Mouse (Mus musculus) kidney, postnatal 25 days (tissue): ENCODE results near the gene Bcr.
"Not testable (repeated sequence)": the region's sequence is repeated elsewhere in the genome, so short reads cannot be mapped to it uniquely, and the experiment has no call there.

ENCODE experiments used
- DNase-seq, 2 experiments: peaks; one replicate each; pipeline ENCODE4 v3.0.0; 2021; ENCODE audit warnings: mixed read lengths in 2 of 2

Gene Bcr

GRCm38 (mm10) chr10:75060217-75060842, at the start of gene Bcr:
Gene Bcr (plus strand): TSS chr10:75060592.
- peak; percentile 85 to 92 for DNase-seq

GRCm38 (mm10) chr10:75010704-75011103, 49.7 kb upstream of the Bcr start:
- DNase-seq, result no peak

- no peak for DNase-seq
These were observed 44.9 kb upstream of the Bcr start for GRCm38 (mm10) chr10:75015465-75015864.

DNA sequence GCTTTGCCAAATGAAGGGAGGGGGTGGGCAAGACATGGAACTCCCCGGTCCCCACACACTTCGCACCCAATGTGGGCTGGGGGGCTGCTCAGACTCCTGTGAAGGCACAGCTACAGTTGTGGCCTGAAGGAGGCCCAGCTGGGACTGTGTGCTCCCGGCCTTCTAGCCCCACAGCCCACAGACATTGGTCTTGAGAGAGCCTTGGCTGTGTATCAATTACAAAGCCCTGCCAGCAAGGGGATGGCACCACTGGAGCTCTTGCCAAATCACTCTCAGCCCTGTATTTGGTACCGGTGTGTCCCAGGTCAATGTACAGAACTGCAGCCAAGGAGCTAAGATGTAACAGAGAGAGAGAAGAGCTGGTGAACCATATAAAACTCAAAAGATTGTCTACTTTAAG, 43.9 kb upstream of the Bcr start:
- DNase-seq, result no peak

DNA sequence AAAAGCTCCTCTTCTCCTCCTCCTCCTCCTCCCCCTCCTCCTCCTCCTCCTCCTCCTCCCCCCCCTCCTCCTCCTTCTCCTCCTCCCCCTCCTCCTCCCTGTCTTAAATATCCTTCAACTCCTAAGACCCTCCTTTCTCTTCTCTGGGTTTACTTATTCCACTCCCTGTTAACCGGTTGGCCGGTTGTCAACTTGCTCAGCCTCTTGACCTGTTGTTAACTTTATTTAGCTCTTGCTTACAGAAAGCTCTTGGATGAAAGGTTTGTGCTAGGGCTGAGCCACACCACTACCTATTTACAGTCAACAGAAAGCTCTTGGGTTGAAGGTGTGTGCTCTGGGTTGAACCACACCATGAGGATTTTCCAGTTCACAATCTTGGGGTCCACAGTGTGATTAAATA, 40.1 kb upstream of the Bcr start:
- no peak for DNase-seq

- peak; percentile 65 to 85 for DNase-seq
These were observed 39.3 kb upstream of the Bcr start for GRCm38 (mm10) chr10:75021138-75021537.

DNA sequence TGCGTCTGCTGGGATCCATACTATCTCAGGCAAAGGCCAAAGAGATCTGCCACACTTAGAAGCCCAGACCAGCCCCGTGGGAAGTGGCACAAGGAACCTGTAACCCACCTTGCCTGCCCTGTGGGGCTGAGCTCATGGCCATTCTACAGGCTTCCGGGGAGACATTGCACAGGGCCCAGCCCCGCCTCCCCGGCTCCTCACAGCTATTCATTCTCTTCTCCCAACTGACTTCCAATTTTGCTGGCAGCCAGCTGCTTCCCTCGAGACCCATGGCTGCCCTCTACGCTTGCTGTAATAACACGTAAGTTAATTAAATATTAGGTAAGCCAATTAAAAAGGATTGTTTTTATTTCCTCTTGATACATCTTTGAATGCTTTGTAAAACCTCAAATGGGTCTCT, 33.9 kb upstream of the Bcr start:
- DNase-seq, result no peak

DNA sequence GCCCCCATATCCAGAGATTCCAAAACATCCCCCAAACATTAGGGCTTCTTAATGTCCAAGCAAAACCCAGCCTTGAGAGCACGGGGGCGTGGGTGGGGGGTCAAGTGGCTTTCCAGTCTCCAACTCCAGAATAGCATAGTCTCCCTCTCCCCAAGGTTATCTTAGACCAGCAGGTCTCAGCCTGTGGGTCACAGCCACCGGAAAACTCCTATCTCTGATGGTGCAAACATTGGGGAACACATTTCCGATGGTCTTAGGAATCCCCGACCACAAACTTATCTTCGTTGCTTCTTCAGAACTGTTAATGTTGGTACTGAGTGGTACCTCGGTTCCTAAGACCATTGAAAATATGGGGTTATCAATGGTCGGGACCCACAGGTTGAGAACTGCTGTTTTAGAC, 31.6 kb upstream of the Bcr start:
- DNase-seq, result no peak

DNA sequence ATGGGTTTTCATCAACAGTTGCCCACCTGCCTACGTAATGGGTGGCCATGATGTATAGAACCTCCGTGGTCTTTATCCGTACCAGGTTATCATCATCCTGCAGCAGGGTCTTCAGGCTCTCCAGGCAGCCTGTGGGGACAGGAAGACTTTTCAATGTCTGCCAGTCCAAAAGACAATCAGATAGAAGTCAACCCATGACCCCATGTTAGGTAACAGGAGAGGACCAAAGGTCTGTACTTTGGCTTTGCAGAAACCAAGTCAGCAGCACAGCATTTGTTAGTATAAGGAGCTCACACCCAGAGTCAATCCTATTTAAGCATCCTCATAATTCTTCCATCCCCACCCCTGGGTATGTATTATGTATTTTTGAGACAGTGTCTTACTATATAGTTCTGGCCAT, 30.7 kb upstream of the Bcr start:
- DNase-seq, result no peak

DNA sequence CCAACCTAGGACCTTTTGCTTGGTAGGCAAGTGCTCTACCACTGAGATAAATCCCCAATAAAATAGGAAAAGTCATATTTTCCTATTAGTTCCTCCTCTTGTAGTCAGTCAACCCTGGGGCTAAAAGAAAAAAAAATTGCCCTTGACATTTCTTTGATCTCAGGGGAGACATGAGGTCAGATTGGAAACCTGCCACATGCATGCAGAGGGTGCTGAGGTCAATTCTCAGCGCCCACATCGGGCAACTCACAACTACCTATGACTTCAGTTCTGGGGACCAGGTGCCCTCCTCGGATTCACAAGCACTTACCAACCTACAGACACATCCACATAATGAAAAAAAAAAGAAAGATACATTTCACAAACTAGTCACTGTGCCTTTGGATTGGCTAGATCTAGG, 30.2 kb upstream of the Bcr start:
- DNase-seq, result no peak

DNA sequence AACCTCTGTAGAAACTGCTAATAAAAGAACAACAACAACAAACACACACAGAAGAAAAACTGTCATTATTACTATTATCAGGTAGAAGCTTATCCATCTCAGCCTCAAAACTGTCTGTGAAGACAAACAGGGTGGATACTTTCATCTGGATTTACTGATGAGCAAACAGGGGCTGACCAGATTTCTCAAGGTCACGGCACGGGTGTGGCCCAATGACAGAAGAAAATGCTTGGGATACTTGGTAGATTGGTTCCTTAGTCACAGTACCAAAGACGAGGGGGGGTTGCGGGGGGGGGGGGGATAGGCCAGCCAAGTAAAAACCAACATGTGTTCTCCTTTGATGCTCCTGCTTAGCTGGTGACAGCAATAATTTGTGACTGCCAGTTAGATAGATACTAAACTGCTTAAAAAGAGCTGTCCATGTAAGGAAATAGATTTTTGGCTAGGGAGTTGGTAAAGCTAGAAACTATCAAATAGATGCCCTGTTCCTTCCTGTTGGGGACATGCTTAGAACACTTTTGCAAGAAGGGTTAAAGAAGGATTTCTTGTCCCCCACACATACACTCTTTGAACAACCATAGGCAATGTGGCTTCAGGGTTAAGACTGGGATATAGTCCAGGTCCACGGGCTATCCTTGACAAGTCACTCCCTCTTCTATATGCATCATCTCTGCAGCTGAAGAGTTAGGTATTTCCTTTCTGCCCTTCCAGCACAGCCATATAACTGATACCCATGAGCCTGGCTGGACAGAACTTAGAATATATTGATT, 28.9 kb upstream of the Bcr start:
- no peak for DNase-seq

GRCm38 (mm10) chr10:75032395-75032794, 28.0 kb upstream of the Bcr start, which contains the start of gene Rsph14:
Gene Rsph14 (minus strand): TSS chr10:75032586.
- DNase-seq, result peak; percentile 93 to 94

- peak; percentile 97 for DNase-seq
These were observed 23.5 kb upstream of the Bcr start, which contains the start of gene Rab36 for GRCm38 (mm10) chr10:75036883-75037379. Gene Rab36 (plus strand): TSS chr10:75037058.

DNA sequence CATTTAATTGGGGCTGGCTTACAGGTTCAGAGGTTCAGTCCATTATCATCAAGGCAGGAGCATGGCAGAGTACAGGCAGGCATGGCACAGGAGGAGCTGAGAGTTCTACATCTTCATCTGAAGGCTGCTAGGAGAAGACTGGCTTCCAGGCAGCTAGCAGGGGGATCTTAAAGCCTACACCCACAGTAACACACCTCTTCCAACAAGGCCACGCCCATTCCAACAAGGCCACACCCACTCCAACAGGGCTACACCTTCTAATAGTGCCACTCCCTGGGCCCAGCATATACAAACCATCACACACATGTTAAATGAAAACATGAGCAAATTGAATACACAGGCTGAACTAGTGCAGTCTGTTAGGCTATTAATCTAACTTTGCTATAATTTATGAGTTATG, 18.3 kb upstream of the Bcr start:
- not testable (repeated sequence) for DNase-seq

DNA sequence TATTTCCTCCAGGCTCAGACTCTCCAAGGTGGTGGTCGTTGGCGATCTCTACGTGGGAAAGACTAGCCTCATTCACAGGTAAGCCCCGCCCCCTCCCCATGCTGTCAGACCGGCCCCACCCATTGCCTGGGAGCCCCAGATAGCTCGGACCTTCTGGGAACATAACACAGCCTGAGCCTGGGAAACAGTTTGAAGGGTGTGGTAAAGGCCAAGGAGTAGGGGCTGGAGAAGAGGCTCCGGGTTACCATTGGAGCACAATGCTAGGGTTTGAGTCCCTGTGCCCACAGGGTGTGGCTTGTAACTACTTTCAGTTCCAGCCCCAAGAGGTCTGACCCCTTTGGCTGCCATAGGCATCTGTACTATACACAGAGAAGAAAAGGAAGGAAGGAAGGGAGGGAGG, 15.9 kb upstream of the Bcr start:
- no peak for DNase-seq

GRCm38 (mm10) chr10:75045831-75046230, 14.6 kb upstream of the Bcr start:
- DNase-seq, result no peak

GRCm38 (mm10) chr10:75048711-75049110, 11.7 kb upstream of the Bcr start:
- DNase-seq, result no peak

DNA sequence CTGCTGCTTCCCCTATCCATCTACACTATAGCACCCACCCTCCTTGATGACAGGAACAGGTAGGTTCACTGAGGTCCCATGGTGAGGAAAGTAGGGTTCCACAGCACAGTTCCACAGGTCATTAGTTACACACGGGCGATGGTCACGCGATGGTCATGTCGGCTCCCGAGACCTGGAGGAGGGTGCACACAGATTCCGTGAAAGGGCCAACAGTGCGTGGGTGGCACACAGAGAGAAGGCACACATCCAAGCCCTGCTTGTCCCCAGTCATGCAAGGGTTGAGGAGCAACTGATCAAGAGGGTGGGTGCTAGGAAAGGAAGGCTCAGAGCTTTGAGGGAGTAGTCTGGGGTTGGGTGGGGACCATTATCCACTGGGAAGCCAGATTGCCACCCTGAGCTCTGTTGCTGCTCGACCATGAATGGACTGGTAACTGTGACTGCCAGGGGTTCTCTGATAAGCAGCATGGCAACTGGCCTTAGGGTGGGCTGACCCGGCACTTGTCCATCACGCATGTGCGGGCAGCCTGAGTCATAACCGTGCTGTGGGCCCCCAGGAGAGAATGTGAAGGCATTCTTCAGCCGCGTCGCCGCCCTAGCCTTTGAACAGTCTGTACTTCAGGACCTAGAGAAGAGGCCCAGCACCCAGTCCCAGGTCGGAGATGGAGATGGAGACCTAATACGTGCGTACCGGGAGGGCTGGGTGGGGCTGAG, 8.9 kb upstream of the Bcr start:
- no peak for DNase-seq

GRCm38 (mm10) chr10:75052902-75053301, 7.5 kb upstream of the Bcr start:
- DNase-seq, result peak; percentile 66 to 78

GRCm38 (mm10) chr10:75053655-75054054, 6.7 kb upstream of the Bcr start:
- no peak for DNase-seq

GRCm38 (mm10) chr10:75054125-75054524, 6.3 kb upstream of the Bcr start:
- DNase-seq, result peak; percentile 15 to 51

DNA sequence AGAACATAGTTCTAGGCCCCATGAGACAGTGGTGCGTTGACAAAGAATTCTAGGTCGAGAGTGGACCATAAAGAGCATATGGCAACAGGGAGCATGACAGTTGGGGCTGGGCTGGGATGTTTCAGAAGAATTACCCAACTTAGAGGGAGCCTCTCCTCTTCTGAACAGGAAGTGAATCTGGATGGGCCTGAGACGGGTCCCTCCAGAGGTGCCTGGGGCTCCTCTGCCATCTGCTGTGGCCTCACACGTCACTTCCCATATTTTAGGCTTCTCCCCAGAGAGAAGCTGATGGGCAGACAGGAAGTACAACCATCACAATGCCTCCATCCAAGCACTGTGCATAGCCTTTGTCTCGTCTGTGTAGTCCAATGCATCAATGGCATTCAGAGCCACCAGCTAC, 4.7 kb upstream of the Bcr start:
- no peak for DNase-seq

- peak; percentile 51 to 60 for DNase-seq
These were observed 4.1 kb upstream of the Bcr start for GRCm38 (mm10) chr10:75056255-75056654.

DNA sequence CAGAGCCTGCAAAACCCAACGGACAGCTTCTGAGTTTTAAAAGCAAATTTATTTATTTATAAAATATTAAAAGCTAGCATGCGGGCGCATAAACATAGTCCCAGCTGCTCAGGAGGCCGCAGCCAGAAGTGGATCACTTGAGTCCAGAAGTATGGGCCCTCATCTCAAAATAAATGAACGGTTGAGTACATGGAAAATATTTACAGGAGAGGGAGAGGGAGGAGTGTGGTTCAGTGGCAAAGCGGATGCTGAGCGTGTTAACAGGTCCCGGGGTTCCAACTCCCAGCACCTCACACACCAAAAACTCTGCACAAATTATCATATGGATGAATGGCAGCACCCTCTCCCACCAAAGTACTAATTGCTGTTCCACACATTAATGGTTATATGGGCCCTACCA, 2.1 kb upstream of the Bcr start:
- DNase-seq, result peak in 1 of 2 experiments; percentile 17
